Mouse (Mus musculus): ENCODE measurements around the gene Ace.

DNA sequence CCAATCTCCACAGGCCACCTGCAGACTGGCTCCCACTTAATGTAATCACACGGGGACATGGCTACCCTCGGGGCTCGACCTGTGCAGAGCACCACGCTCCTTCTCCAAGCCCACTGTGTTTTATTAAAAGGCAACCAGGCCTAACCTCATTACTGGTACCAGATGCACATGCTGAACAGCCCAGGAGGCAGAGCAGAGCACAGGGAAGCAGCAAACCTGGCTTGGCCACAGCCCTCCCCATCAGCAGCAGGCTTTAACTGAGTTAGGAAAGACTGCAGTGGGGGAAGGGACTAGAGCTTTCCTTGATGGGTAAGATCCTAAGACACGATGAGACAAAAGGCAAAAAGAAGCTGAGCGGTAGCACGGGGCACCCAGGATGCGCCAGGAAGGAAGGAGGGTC, 25.8 kb upstream of the Ace start:
- TF ChIP-seq CTCF (IDR thresholded peaks at IDR 0.05; ENCODE audit: extremely low read depth, insufficient read length, insufficient replicate concordance, low read depth, low read length) (no peak), POLR2A (IDR thresholded peaks at IDR 0.05; ENCODE audit: low read depth, low read length) (no peak)
